ENCODE assay signal across 8 mouse cellular contexts in genomic region chr11:59526472-59527080, GRCm38 (mm10). TPM values are rescaled to one million over a fixed set of nuclear protein-coding genes. Genes with fewer than 3 reads are reported as not detected.
DNase-seq lines count a peak whose midpoint lies in the region; ATAC-seq and TF ChIP-seq lines count a peak whose summit lies in the region.

Gene Zkscan17 (minus strand): TSS chr11:59526751.

- no peak within 1 kb of the TSS for H3K4me2 ChIP-seq in intestine, embryonic 16.5 days (ENCODE audit: low read depth, low read length)
- H3K4me2 ChIP-seq in stomach, postnatal 0 days (replicated peaks; ENCODE audit: low read depth) = no peak within 1 kb of the TSS

- H3K79me2 ChIP-seq in macrophage (ENCODE audit: inconsistent target) = peaks cover 35% of the 10 kb centered on the region; the same call in 1 of the 2 replicates

- H3K4me1 ChIP-seq in intestine, embryonic 16.5 days (ENCODE audit: control insufficient read depth, insufficient read depth, low read length) = no peaks in the 10 kb centered on the region
- H3K4me1 ChIP-seq in stomach, postnatal 0 days (replicated peaks; ENCODE audit: control insufficient read depth, insufficient read depth) = no peaks in the 10 kb centered on the region

- intact Hi-C loops in gastrocnemius, postnatal 36 days (cut with DNase I) = loop anchor here (10.0 kb wide), 1 partner anchor 218 kb away; no protein-coding TSS in a partner anchor

- H3K27me3 ChIP-seq in intestine, embryonic 16.5 days (replicated peaks; ENCODE audit: control insufficient read depth, insufficient read depth, low read length) = no peaks in the 10 kb centered on the region
- H3K27me3 ChIP-seq in stomach, postnatal 0 days (ENCODE audit: control insufficient read depth, insufficient read depth, low read length) = no peaks in the 10 kb centered on the region

- H3K9ac ChIP-seq in intestine, embryonic 16.5 days (ENCODE audit: low read depth, low read length) = no peak within 1 kb of the TSS
- no peak within 1 kb of the TSS for H3K9ac ChIP-seq in stomach, postnatal 0 days (ENCODE audit: low read length)

- 42% methylated on average over 8 of the region's 8 CpGs for WGBS in intestine, embryonic 16.5 days
- 48% methylated on average over 8 of the region's 8 CpGs for WGBS in macrophage (ENCODE audit: missing documents)
- 48% methylated on average over 8 of the region's 8 CpGs for WGBS in stomach, postnatal 0 days

- TF ChIP-seq EP300 in stomach, postnatal 0 days (optimal IDR thresholded peaks at IDR 0.05) = no peak

- H3K9me3 ChIP-seq in intestine, embryonic 16.5 days (ENCODE audit: control insufficient read depth, low read length) = peaks cover 3% of the 10 kb centered on the region; the same call in 1 of the 2 replicates
- H3K9me3 ChIP-seq in stomach, postnatal 0 days (ENCODE audit: control insufficient read depth, low read length) = no peaks in the 10 kb centered on the region

- H3K36me3 ChIP-seq in intestine, embryonic 16.5 days (ENCODE audit: control insufficient read depth, insufficient read depth, low read length) = no peaks in the 10 kb centered on the region
- H3K36me3 ChIP-seq in macrophage (ENCODE audit: inconsistent target) = no peaks in the 10 kb centered on the region
- H3K36me3 ChIP-seq in stomach, postnatal 0 days (ENCODE audit: control insufficient read depth, insufficient read depth, low read length) = no peaks in the 10 kb centered on the region

- no peak for DNase-seq in left cerebral cortex, adult 8-10 months (ENCODE audit: low spot score in 2 of 2)
- DNase-seq in left cerebral cortex, adult 11 months (ENCODE audit: low spot score) = no peak
- peak; percentile 65 for DNase-seq in adrenal gland, postnatal 14 days
- DNase-seq in gastrocnemius, postnatal 36 days = no peak
- peak; percentile 56 for DNase-seq in stomach, postnatal 0 days (ENCODE audit: low spot score)
- no peak for DNase-seq in spleen, postnatal 14 days (ENCODE audit: low spot score in 2 of 2)

- H3K27ac ChIP-seq in intestine, embryonic 16.5 days (ENCODE audit: low read length) = no peak within 1 kb of the TSS
- peak within 1 kb of the TSS; percentile 99 for H3K27ac ChIP-seq in macrophage
- no peak within 1 kb of the TSS for H3K27ac ChIP-seq in stomach, postnatal 0 days (replicated peaks)

- no peak within 1 kb of the TSS for H3K4me3 ChIP-seq in intestine, embryonic 16.5 days (ENCODE audit: low read length)
- peak within 1 kb of the TSS; percentile 27 for H3K4me3 ChIP-seq in macrophage (ENCODE audit: inconsistent target)
- H3K4me3 ChIP-seq in stomach, postnatal 0 days (ENCODE audit: low read depth, low read length) = no peak within 1 kb of the TSS

- no peak for ATAC-seq in intestine, embryonic 16.5 days
- no peak for ATAC-seq in stomach, postnatal 0 days (ENCODE audit: low FRiP score, low TSS enrichment)

- TF ChIP-seq CTCF in stomach, postnatal 0 days (IDR thresholded peaks at IDR 0.05; ENCODE audit: low read depth) = peak; percentile 61

RNA-seq across cellular contexts. Expression of gene Zkscan17, which starts in this region (rescaled TPM):
- 10 to 100 TPM in 3 of 4 experiments, 1 to 10 TPM in 1; 9.6 to 11.9 (median 10.5) TPM for total RNA-seq in left cerebral cortex, adult 8-10 months (2022)
- total RNA-seq in adrenal gland, postnatal 14 days (2021) = 19.9 and 22.8 TPM in 2 replicates
- 10 to 100 TPM; 14.8 to 17.1 TPM for total RNA-seq in gastrocnemius, postnatal 36 days (2021)
- polyA plus RNA-seq in intestine, embryonic 16.5 days (2015; fragmentation: Nextera tagmentation; extraction: Ambion mirVana) = 13.8 and 14.7 TPM in 2 replicates
- total RNA-seq in macrophage (2018; cell fraction: chromatin; rRNA removed) = 100 to 1,000 TPM in 1 of 26 experiments, 10 to 100 TPM in 25; 26.2 to 124 (median 43.6) TPM
- 10 to 100 TPM in 25 of 26 experiments, 1 to 10 TPM in 1; 9.9 to 26.3 (median 16.1) TPM for total RNA-seq in macrophage (2018; cell fraction: cytosol; rRNA removed)
- total RNA-seq in macrophage (2018; cell fraction: nucleus; rRNA removed) = 10 to 100 TPM; 14.9 to 66.5 (median 35.2) TPM
- 10.8 to 16.3 TPM (median 11.7 TPM) in 3 replicates for polyA plus RNA-seq in macrophage (2018)
- polyA plus RNA-seq in stomach, postnatal 0 days (2015; fragmentation: Nextera tagmentation; extraction: Ambion mirVana) = 6.9 and 7.2 TPM in 2 replicates

Comparison
In these comparisons a context has a peak if more than half of its experiments do, and no peak if none do; other contexts are left out.
1. DNase-seq: peak in adrenal gland, postnatal 14 days (single experiment) and stomach, postnatal 0 days (single experiment); none in left cerebral cortex, adult 8-10 months (0 of 2), left cerebral cortex, adult 11 months (single experiment), gastrocnemius, postnatal 36 days (0 of 2) and spleen, postnatal 14 days (0 of 2).